Mouse (Mus musculus) forebrain, embryonic 15.5 days (tissue): ENCODE measurements around the gene Phlpp2. TPM values are rescaled to one million over a fixed set of nuclear protein-coding genes. Genes with fewer than 3 reads are reported as not detected.

ENCODE experiments used
- ATAC-seq: fragments of 200-750 bp; cut with Nextera tagmentation; replicated peaks from 2 replicates; pipeline ENCODE4 v1.8.0; 2017; ENCODE audit warnings: mild to moderate bottlenecking, moderate TSS enrichment, moderate library complexity
- H3K27ac ChIP-seq: fragments of 300-500 bp; sonication (generic); replicated peaks from 2 replicates; pipeline ENCODE4 v1.5.1; 2015; ENCODE audit warnings: mild to moderate bottlenecking, inconsistent platforms
- H3K27me3 ChIP-seq: fragments of 300-500 bp; sonication (generic); 2 replicates; pipeline ENCODE4 v1.6.1; 2015; ENCODE audit warnings: inconsistent platforms
- H3K36me3 ChIP-seq: fragments of 300-500 bp; sonication (generic); 2 replicates; pipeline ENCODE4 v1.6.1; 2015; ENCODE audit warnings: mild to moderate bottlenecking, inconsistent platforms
- H3K4me1 ChIP-seq: fragments of 300-500 bp; sonication (generic); 2 replicates; pipeline ENCODE4 v1.6.1; 2015; ENCODE audit warnings: inconsistent platforms
- H3K4me2 ChIP-seq: fragments of 300-500 bp; sonication (generic); replicated peaks from 2 replicates; pipeline ENCODE4 v1.6.1; 2015; ENCODE audit warnings: mild to moderate bottlenecking, inconsistent platforms
- H3K4me3 ChIP-seq: fragments of 300-500 bp; sonication (generic); 2 replicates; pipeline ENCODE4 v1.5.1; 2015; ENCODE audit warnings: mild to moderate bottlenecking, inconsistent platforms
- H3K9ac ChIP-seq: fragments of 300-500 bp; sonication (generic); replicated peaks from 2 replicates; pipeline ENCODE4 v1.6.1; 2015; ENCODE audit warnings: mild to moderate bottlenecking, inconsistent platforms
- H3K9me3 ChIP-seq: fragments of 300-500 bp; sonication (generic); 2 replicates; pipeline ENCODE4 v1.6.1; 2016; ENCODE audit warnings: inconsistent platforms
- WGBS: fragments of 180-500 bp; shearing (Covaris S2); methylation state at CpG from one replicate; pipeline ENCODE4 v1.1.7; 2015; ENCODE audit warnings: mixed read lengths; 5-methylcytosine and 5-hydroxymethylcytosine counted together
- polyA plus RNA-seq: library from polyadenylated mRNA; unstranded; fragments of >200 nt; fragmentation: Nextera tagmentation; extraction: Ambion mirVana; gene quantifications from 2 replicates; pipeline ENCODE4 v1.2.1, GENCODE M21; 2015

The Phlpp2 gene
- polyA plus RNA-seq, 1 experiment from 2014 or later: 4.0 TPM

DNA sequence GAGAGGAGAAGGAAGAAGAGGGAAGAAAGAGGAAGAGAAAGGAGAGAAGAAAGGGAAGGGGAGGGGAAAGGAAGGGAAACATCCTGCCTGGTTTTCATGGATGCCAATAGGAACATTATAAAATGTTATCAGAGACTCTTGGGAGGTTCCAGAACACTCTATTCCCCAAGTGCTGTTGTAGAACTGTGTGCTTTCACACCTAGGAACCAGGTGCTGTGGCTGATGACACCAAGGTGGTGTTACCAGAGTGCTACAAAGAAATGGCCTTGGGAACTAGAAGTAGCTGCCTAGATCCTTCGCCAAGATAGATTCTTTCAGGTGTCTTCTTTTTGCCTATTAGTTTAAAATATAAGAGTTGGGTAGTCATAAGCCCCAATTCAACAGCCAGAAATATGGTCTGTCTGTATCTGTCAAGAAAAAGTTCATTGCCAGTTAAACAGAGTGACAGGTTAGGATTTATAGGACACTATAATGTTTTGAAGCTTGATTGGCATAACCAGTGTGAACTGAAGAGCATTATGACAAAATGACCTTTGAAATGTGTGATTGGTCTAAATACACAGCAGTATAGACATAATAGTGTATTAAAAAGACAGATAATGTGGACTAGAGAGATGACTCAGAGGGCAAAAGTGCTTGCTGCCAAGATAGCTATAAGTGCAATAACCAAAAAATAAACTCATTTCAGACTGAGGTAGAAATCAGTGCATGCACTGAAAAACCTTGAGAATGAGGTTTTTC, 36.8 kb downstream of the Phlpp2 start:
- no peak for ATAC-seq
- WGBS: 90% methylated on average over 1 of the region's 1 CpGs

DNA sequence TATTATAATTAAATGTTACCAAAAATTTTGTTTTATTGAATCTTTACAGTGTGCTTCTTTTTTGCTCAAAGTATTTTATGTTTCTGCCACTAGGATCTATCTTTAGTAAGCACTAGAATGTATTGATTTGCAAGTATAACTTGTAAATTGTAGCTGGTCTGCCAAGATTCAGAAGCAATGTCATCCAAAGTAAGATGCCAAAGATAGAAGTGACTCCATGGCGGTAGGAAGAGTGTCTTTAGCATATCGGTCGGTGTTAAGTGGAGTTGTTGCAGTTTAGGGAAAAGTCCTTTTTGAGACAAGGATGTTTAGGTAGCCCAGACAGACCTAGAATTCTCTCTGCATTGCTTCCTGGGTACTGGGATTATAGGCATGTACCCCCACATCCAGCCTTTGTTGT, 38.6 kb downstream of the Phlpp2 start:
- Histone ChIP-seq H3K27me3 (no peaks in the 10 kb centered on the region), H3K4me2 (no peak overlapping the region), H3K9me3 (no peaks in the 10 kb centered on the region), H3K36me3 (peaks cover 22% of the 10 kb centered on the region), H3K27ac (0 out of 2 replicates have a peak overlapping the region, but pooled peaks have one; percentile 19), H3K4me1 (peaks cover 14% of the 10 kb centered on the region), H3K4me3 (no peak overlapping the region), H3K9ac (no peak overlapping the region)
- ATAC-seq: no peak
- WGBS: 85% methylated on average over 3 of the region's 3 CpGs

More for the DNA sequence above, 36.8 kb downstream of the Phlpp2 start:
- H3K27me3 ChIP-seq: no peaks in the 10 kb centered on the region
- no peak overlapping the region for H3K4me2 ChIP-seq
- H3K4me1 ChIP-seq: peaks cover 14% of the 10 kb centered on the region
- no peak overlapping the region for H3K4me3 ChIP-seq
- H3K36me3 ChIP-seq: peaks cover 17% of the 10 kb centered on the region
- no peak overlapping the region for H3K9ac ChIP-seq
- H3K27ac ChIP-seq: no peak overlapping the region; the same call in 1 of the 2 replicates
- H3K9me3 ChIP-seq: no peaks in the 10 kb centered on the region

- WGBS: 84% methylated on average over 4 of the region's 4 CpGs
- no peaks in the 10 kb centered on the region for H3K9me3 ChIP-seq
- H3K4me1 ChIP-seq: peaks cover 14% of the 10 kb centered on the region
- H3K9ac ChIP-seq: no peak overlapping the region
- H3K27me3 ChIP-seq: no peaks in the 10 kb centered on the region
- H3K36me3 ChIP-seq: peaks cover 27% of the 10 kb centered on the region
- no peak overlapping the region for H3K4me2 ChIP-seq
- ATAC-seq: no peak
- H3K27ac ChIP-seq: 0 out of 2 replicates have a peak overlapping the region, but pooled peaks have one; percentile 19
- H3K4me3 ChIP-seq: no peak overlapping the region
These were observed 39.0 kb downstream of the Phlpp2 start for GRCm38 (mm10) chr8:109907376-109907775.

DNA sequence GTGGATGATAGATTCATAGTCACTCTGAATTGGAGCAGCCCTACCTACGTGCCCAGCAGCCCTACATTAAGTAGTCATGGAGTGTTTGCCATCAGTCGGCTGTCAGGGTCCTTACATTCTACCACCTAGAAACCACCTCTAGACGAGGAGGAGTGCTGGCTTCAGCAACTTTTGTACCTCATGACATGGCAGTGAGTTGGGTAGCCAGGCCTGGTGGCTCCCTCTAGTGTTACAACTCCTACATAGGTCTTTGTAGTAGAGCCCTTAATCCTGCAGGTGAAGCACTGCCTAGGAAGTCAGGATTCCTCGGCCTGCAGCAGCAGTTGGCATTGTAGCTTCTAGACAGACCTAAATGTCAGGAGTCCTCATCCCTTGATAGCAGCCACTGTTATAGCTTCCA, 48.9 kb downstream of the Phlpp2 start:
- peaks cover 25% of the 10 kb centered on the region for H3K36me3 ChIP-seq
- ATAC-seq: no peak
- 58% methylated on average over 4 of the region's 4 CpGs for WGBS

DNA sequence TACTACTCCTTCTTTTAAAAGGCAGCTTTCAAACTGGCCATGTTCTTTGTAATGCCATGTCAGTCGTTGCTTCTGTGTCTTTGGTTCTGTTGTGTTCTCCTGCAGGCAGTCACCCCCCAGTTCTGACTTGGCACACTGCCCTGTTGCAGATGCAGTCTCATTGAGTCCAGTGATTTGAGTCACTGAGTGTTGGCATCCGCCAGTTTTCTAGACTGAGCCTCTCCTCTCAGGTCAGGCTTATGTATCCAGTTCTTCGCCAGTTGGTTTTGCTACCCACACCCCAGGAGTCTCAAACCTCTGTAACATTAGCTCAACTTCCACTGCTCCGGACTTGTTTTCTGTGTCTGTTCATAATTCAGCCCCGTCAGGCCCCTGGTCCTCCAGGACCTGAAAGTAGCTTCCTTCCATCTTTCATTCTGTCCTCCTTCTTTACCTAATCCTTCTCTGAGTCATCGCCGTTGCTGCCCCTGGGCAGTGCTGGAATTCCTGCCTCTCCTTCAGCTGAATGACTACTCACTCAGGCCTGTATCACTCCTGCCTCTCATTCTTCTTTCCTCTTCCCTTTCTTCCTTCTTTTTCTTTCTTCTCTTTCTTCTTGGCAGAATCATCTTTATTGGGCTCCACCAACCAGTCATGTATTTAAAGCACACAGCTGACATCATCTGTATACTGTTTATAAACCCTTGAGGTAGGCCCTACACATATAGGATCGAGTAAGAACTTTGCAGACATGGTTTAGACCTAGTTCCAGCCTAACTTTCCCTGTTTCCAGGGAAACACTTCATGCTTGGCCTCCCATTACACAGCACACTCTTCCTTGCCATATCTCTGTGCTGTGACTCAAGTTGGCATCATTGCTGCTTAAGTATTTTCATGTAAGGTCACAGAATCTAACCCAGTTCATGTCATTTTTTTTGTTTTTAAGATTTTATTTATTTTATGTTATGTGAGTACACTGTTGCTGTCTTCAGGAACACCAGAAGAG, 52.4 kb downstream of the Phlpp2 start:
- Histone ChIP-seq H3K9me3 (no peaks in the 10 kb centered on the region), H3K27ac (no peak overlapping the region), H3K4me1 (peaks cover 9% of the 10 kb centered on the region; the same call in 1 of the 2 replicates), H3K27me3 (no peaks in the 10 kb centered on the region), H3K9ac (no peak overlapping the region), H3K4me2 (no peak overlapping the region), H3K4me3 (no peak overlapping the region), H3K36me3 (peaks cover 21% of the 10 kb centered on the region)
- WGBS: 75% methylated on average over 8 of the region's 8 CpGs
- ATAC-seq: no peak

More for the DNA sequence above, 48.9 kb downstream of the Phlpp2 start:
- Histone ChIP-seq H3K27ac (no peak overlapping the region), H3K9ac (no peak overlapping the region), H3K9me3 (no peaks in the 10 kb centered on the region), H3K4me3 (no peak overlapping the region), H3K4me2 (no peak overlapping the region), H3K27me3 (no peaks in the 10 kb centered on the region), H3K4me1 (peaks cover 9% of the 10 kb centered on the region; the same call in 1 of the 2 replicates)

- Histone ChIP-seq H3K4me2 (no peak overlapping the region), H3K27me3 (no peaks in the 10 kb centered on the region), H3K9me3 (no peaks in the 10 kb centered on the region), H3K36me3 (peaks cover 33% of the 10 kb centered on the region), H3K4me3 (no peak overlapping the region), H3K27ac (no peak overlapping the region), H3K9ac (no peak overlapping the region), H3K4me1 (no peaks in the 10 kb centered on the region)
- 86% methylated on average over 2 of the region's 2 CpGs for WGBS
- ATAC-seq: no peak
These were observed 73.4 kb downstream of the Phlpp2 start for GRCm38 (mm10) chr8:109941606-109942360.

- H3K9me3 ChIP-seq: no peaks in the 10 kb centered on the region
- no peak overlapping the region for H3K4me3 ChIP-seq
- H3K4me1 ChIP-seq: peaks cover 11% of the 10 kb centered on the region
- no peak for ATAC-seq
- H3K27ac ChIP-seq: no peak overlapping the region
- H3K9ac ChIP-seq: no peak overlapping the region
- no peak overlapping the region for H3K4me2 ChIP-seq
- peaks cover 12% of the 10 kb centered on the region for H3K36me3 ChIP-seq
- 61% methylated on average over 9 of the region's 9 CpGs for WGBS
- no peaks in the 10 kb centered on the region for H3K27me3 ChIP-seq
These were observed 76.9 kb downstream of the Phlpp2 start for GRCm38 (mm10) chr8:109945153-109945632.

GRCm38 (mm10) chr8:109945694-109946093, 77.4 kb downstream of the Phlpp2 start:
- no peaks in the 10 kb centered on the region for H3K9me3 ChIP-seq
- no peak overlapping the region for H3K9ac ChIP-seq
- H3K36me3 ChIP-seq: peaks cover 7% of the 10 kb centered on the region
- no peak overlapping the region for H3K4me2 ChIP-seq
- ATAC-seq: no peak
- no peak overlapping the region for H3K27ac ChIP-seq
- 84% methylated on average over 7 of the region's 7 CpGs for WGBS
- H3K27me3 ChIP-seq: no peaks in the 10 kb centered on the region
- no peak overlapping the region for H3K4me3 ChIP-seq
- peaks cover 11% of the 10 kb centered on the region for H3K4me1 ChIP-seq

DNA sequence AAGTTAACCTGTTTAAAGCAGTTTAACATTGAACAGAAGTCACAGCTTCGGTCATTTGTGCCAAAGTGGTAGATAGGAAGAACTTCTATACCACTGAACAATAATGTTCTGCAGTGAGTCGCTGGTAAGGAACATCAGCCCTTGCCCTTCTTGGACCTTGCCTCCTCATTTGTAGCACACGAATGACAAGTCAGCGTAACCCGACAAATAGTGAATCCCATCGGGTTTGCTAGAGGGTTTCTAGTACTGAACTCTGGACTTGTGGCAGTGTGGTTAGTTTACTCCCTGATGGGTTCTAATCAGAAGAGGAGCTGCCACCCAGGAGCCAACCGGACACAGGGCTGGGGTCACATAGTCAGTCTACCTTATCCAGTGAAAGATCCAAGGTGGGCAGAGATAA, 77.9 kb downstream of the Phlpp2 start:
- no peaks in the 10 kb centered on the region for H3K27me3 ChIP-seq
- no peak overlapping the region for H3K4me3 ChIP-seq
- WGBS: 87% methylated on average over 7 of the region's 7 CpGs
- H3K27ac ChIP-seq: no peak overlapping the region
- no peak overlapping the region for H3K4me2 ChIP-seq
- no peak for ATAC-seq
- H3K9me3 ChIP-seq: no peaks in the 10 kb centered on the region
- peaks cover 11% of the 10 kb centered on the region for H3K4me1 ChIP-seq
- H3K36me3 ChIP-seq: peaks cover 1% of the 10 kb centered on the region
- no peak overlapping the region for H3K9ac ChIP-seq

GRCm38 (mm10) chr8:109947447-109948284, 79.3 kb downstream of the Phlpp2 start:
- Histone ChIP-seq H3K9ac (peak overlapping the region; percentile 56), H3K36me3 (no peaks in the 10 kb centered on the region), H3K9me3 (no peaks in the 10 kb centered on the region), H3K27me3 (no peaks in the 10 kb centered on the region), H3K4me2 (peak overlapping the region; percentile 66), H3K4me1 (peaks cover 11% of the 10 kb centered on the region), H3K4me3 (peak overlapping the region; percentile 43), H3K27ac (peak overlapping the region; percentile 61)
- 1% methylated on average over 26 of the region's 26 CpGs for WGBS
- ATAC-seq: peak; percentile 79

DNA sequence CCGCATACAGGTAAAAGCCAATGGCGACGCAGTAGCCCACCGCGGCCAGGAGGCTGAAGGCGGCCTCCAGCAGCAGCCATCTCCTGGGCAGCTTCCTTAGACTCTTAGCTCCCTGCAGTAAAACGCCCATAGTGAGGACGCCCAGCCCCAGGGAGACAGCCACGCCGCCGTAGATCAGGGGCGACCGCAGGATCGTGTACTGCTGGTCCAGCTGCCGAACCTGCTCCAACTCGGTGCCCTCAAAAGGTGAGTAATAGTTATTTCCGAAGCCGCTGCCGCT, 79.9 kb downstream of the Phlpp2 start:
- peak; percentile 52 for ATAC-seq
- Histone ChIP-seq H3K9me3 (no peaks in the 10 kb centered on the region), H3K27me3 (no peaks in the 10 kb centered on the region), H3K4me2 (peak overlapping the region; percentile 66), H3K4me3 (peak overlapping the region; percentile 43), H3K36me3 (no peaks in the 10 kb centered on the region), H3K4me1 (peaks cover 11% of the 10 kb centered on the region), H3K9ac (peak overlapping the region; percentile 56), H3K27ac (peak overlapping the region; percentile 61)
- WGBS: 6% methylated on average over 19 of the region's 19 CpGs
